Mouse (Mus musculus) activated CD4-positive, CD25-positive, alpha-beta regulatory T cell (primary cell): ENCODE data around the gene Kctd10. TPM values are rescaled to one million over a fixed set of nuclear protein-coding genes. Genes with fewer than 3 reads are reported as not detected.

Experiments
- polyA plus RNA-seq, 2 experiments: library from polyadenylated mRNA; unstranded; fragments of 100-300 nt; shearing (Covaris generic); gene quantifications; one replicate each; pipeline ENCODE4 v1.2.1; 2017

Kctd10 gene
- 100 to 1,000 TPM in 1 of 2 experiments, 10 to 100 TPM in 1; 84.2 to 116 TPM for polyA plus RNA-seq

DNA sequence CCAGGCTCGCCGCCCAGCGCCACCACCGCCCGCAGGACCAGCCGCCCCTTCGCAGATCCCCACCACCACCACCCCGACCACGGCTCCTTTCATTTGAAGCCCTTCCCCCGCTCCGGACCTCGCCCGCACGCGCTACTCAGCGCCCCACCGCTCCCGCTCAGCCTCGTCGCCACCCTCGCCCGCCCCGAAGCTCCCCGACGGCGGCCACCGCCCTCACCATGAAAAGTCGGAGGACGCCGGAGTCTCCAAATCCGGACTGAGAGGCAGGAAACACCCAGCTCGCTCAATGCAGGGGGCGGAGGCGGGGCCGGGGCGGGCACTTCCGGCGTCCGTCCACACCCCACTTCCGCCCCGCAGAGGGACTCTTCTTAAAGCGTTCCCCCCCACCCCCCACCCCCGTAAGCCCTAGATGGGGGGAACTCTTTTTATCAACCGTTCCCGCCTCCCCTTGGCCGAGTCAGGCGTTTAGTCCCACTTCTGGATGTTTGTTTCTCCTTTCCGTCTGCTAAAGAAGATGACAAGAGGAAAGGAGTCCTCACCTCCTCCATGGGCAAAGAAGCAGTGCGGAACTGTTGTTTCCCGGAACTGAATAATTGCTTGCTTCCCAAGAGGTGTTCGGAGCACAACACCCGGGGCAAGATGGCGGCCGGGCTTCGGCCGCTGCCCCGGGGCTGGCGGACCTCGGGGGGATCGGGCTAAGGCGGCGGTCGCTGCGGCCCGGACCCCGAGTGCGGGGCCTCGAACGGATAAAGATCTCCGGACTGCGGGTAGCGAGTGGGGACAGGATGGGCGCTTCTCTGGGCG is at the start of gene Kctd10, which contains the start of gene Ube3b:
TSS of gene Kctd10 (minus strand) at position 300 of the 804 bp plus-strand sequence.
TSS of gene Ube3b (plus strand) at position 399 of the 804 bp plus-strand sequence.

Other genes with a start within 250 kb of the Kctd10 start
- gene Acacb, start 234.0 kb downstream of the Kctd10 start, polyA plus RNA-seq, result under 1 TPM; 0.06 to 0.49 TPM
- gene Foxn4, start 106.7 kb downstream of the Kctd10 start, polyA plus RNA-seq, result under 1 TPM in 1 of 2 experiments, not detected in 1; 0.21 TPM
- 1 to 10 TPM in 1 of 2 experiments, under 1 TPM in 1; 0.57 to 3.7 TPM for gene Myo1h, start 91.3 kb downstream of the Kctd10 start, polyA plus RNA-seq
- gene Ube3b, start 99 bp upstream of the Kctd10 start, polyA plus RNA-seq, result 10 to 100 TPM; 36.4 to 49.1 TPM
- 1 to 10 TPM; 4.3 to 6.7 TPM for gene Mmab, start 63.6 kb upstream of the Kctd10 start, polyA plus RNA-seq
- gene Mvk, start 63.8 kb upstream of the Kctd10 start, polyA plus RNA-seq, result 1 to 10 TPM; 4.4 to 7.9 TPM
- under 1 TPM; 0.05 to 0.43 TPM for gene Fam222a, start 187.5 kb upstream of the Kctd10 start, polyA plus RNA-seq